Mouse (Mus musculus): ENCODE results near the gene Mitf.

The Mitf gene

DNA sequence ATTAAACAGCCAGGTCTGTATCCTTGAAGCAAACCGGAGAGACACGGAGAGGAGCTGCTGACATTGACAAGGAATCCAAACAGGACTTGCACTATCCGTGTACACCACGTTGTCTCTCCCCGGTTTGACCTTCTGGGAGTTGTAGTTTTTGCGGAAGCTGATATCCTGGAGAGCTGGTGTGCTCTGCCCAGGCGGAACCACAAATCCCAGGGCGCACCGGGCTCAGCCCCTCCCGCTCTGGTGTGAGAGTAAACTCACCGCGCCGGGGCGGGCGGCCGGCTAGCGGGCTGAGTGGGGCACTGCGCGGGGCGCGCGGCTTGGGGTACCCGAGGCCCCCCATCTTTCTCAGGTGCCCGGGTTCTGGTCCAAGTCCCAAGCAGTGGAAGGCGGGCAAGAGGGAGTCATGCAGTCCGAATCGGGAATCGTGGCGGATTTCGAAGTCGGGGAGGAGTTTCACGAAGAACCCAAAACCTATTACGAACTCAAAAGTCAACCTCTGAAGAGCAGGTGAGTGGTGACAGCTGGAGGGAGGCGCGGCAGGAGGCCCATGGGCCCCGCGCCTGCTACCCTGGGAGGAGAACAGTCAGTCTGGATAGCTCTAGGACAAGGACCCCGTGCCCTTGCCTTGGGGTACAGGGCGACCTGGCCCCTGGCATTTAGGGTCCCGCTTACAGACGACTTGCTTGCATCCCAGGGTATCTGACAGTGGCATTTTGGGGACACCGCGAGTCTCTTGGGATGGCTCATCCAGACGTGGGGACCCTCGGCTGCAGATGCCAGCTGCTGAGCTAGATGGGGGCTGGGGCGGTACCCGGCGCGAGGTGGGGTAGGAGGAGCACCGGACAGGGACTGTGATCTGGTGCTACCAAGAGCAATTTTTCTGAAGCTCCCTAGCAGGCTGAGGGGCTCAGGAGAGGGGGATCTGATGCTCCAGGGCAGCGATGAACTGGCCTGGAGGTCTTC lies at the start of gene Mitf:
TSS of gene Mitf (plus strand) at position 272 of the 963 bp plus-strand sequence.
- peak; percentile 93 for DNase-seq (ENCODE audit: low read depth, low spot score)

DNA sequence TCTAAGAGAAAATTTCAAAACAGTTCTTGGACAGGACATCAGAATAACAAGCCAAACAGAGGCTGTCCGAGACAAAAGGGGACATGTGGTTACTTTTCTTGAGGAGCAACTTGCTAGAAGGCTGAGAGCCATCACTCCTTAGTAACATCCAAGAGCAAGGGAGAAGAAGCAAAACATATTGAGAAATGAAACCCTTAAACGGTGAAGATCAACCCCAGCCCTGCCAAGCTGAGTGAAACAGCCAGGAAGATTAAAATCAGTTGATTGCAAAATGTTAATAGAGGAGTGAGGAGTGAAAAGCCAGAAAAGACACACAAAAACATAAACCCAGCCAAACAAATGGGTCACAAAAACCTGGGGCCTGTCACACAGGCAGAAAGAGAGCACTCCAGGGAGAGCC lies 49.5 kb upstream of the Mitf start:
- no peak for DNase-seq (ENCODE audit: low read depth, low spot score)

- no peak for DNase-seq (ENCODE audit: low read depth, low spot score)
Observed at GRCm38 (mm10) chr6:97758884-97759283, 48.0 kb upstream of the Mitf start.

GRCm38 (mm10) chr6:97759301-97759700 lies 47.6 kb upstream of the Mitf start:
- DNase-seq (ENCODE audit: low read depth, low spot score), result peak; percentile 71

DNA sequence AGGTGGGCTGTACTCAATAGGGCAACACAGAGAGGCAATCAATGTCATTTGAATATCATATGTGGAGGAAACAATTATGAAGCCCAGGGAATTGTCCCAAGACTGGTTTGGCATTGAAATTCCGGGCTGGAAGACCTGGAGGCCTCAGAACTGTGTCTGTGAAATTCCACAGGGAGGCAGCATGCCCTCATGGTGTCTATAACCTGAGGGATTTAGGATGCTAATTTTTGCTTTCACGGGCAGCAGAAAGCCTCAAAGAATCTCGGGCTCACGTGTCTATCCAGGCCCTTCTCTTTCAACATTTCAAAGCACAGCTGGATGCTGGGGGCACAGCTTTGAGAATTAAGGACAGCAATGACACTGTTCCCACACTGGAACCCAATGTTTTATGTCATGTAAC lies 45.5 kb upstream of the Mitf start:
- no peak for DNase-seq (ENCODE audit: low read depth, low spot score)

- no peak for DNase-seq (ENCODE audit: low read depth, low spot score)
Observed at GRCm38 (mm10) chr6:97763970-97764369, 42.9 kb upstream of the Mitf start.

DNA sequence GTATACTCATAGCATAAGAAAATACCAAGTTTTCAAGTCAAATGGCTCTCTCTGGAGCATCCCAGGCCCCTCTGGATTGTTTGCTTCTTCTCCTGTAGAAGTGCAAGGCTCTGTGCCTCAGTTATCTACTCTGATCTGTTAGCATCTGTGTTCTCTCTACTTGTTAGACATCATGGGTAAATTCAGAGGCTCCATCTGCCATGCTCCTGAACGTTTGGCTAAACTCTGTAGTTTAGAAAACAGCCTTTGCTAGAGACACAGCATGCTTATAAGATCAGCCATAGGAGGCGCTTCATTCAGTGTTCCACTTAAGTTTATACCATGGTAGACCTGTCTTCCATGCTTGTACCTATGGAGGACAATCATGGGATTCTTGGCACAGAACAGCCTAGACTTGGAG lies 39.0 kb upstream of the Mitf start:
- no peak for DNase-seq (ENCODE audit: low read depth, low spot score)

GRCm38 (mm10) chr6:97769549-97769948 lies 37.3 kb upstream of the Mitf start:
- no peak for DNase-seq (ENCODE audit: low read depth, low spot score)

DNA sequence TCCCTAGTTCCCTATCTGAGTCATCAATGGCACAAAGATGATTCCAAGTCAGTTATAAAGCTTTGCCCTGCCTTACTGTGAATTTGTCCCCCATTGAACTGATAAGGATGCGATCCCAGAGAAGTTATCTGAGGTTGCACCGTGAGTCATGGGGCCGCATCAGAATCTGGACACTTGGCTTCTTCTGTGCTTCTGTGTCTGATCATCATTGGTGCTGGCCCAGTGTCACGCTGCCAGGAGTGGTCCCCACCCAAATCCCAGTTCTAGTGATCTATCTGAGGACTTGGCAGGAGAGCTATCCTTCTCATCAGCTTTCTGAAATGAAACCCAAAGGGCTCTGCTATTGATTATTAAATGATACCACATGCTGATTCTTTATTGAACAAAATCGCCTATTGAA lies 25.5 kb upstream of the Mitf start:
- DNase-seq (ENCODE audit: low read depth, low spot score), result no peak

- no peak for DNase-seq (ENCODE audit: low read depth, low spot score)
Observed at GRCm38 (mm10) chr6:97782291-97782690, 24.6 kb upstream of the Mitf start.

GRCm38 (mm10) chr6:97786871-97787270 lies 20.0 kb upstream of the Mitf start:
- DNase-seq (ENCODE audit: low read depth, low spot score), result no peak

GRCm38 (mm10) chr6:97788361-97788974 lies 18.4 kb upstream of the Mitf start:
- no peak for DNase-seq (ENCODE audit: low read depth, low spot score)

DNA sequence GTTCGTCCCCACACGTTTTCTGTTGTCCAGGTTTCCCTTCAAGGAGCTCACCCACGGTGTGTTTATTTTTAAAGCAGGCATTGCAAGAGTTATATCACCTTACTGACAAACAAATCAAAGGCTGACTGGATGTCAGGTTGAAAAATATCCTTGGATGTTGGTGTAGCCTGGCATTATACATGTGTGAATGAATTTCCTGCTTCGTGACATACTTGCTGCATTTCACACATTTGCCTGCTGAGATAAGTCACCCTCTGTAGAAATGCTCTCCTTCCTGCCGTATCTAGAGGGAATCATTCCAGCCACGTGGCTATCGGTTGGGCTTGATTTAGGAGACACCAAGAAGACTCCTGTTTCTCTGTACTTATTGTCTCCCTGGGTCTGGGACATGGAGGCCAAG lies 17.2 kb upstream of the Mitf start:
- DNase-seq (ENCODE audit: low read depth, low spot score), result no peak

DNA sequence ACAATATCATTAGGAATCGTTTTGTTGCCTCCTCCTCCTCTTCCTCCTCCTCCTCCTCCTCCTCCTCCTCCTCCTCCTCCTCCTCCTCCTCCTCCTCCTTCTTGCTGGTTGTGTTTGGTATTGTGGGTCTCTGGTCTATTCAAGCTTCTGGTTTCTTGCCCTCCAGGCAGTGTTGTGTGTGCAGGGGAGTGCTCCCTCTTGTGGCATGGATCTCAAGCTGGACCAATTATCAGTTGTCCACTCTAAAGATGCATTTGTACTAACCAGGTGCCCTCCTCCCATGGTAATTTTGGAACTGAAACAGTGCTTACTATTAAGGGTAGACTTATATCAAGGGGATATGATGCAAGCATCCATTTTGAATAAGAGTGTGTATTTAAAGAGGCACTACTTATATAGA lies 14.7 kb upstream of the Mitf start:
- DNase-seq (ENCODE audit: low read depth, low spot score), result peak; percentile 15

GRCm38 (mm10) chr6:97795175-97795574 lies 11.7 kb upstream of the Mitf start:
- DNase-seq (ENCODE audit: low read depth, low spot score), result no peak

- no peak for DNase-seq (ENCODE audit: low read depth, low spot score)
Observed at GRCm38 (mm10) chr6:97800615-97801014, 6.2 kb upstream of the Mitf start.

- DNase-seq (ENCODE audit: low read depth, low spot score), result peak; percentile 3
Observed at GRCm38 (mm10) chr6:97806051-97806450, 801 bp upstream of the Mitf start.

GRCm38 (mm10) chr6:97814191-97814590 lies 7.3 kb downstream of the Mitf start:
- no peak for DNase-seq (ENCODE audit: low read depth, low spot score)

GRCm38 (mm10) chr6:97815723-97816122 lies 8.9 kb downstream of the Mitf start:
- DNase-seq (ENCODE audit: low read depth, low spot score), result no peak

GRCm38 (mm10) chr6:97816806-97817205 lies 10.0 kb downstream of the Mitf start:
- DNase-seq (ENCODE audit: low read depth, low spot score), result no peak

GRCm38 (mm10) chr6:97818128-97818527 lies 11.3 kb downstream of the Mitf start:
- no peak for DNase-seq (ENCODE audit: low read depth, low spot score)

GRCm38 (mm10) chr6:97818948-97819347 lies 12.1 kb downstream of the Mitf start:
- no peak for DNase-seq (ENCODE audit: low read depth, low spot score)

- DNase-seq (ENCODE audit: low read depth, low spot score), result no peak
Observed at GRCm38 (mm10) chr6:97820505-97820904, 13.7 kb downstream of the Mitf start.
